In the genomic region with DNA sequence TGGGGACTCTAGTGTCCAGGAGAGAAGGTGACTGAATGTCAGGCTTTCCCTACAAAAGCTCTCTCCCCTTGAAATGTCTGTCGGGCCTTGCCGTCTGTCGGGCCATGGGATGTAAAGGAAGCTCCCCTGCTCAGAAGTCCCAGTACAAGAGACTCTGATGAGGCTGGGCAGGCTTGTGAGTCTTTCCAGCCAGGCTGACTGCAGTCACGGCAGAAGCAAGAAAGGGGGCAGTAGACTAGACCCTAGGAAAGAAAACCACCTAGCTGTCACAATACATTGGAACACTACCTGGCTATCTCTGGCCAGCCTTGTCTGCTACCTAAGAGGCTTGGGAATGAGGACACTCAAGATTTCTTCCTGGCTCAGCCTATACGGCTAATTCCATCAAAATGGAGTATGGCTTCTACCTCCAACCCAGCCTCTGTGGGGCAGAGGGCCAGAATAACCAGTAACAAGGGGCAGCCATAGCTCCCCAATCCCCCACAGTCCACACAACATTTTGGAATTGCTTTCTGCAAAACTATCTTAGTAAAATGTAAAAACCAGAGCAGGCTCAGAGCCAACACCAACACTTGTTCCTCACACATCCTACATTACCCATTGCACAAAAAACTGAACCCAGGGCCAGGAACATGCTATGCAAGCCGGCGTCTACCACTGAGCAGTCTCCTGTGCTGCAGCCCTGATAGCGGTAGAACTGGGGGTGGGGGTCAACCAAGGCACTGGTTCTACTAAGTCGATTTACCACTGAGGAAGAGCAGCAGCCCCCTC, we compare ENCODE assay signal across 26 mouse cellular contexts. TPM values are rescaled to one million over a fixed set of nuclear protein-coding genes. Genes with fewer than 3 reads are reported as not detected.
A peak's percentile ranks its signal among the peaks of the same experiment; 100 is the strongest.
DNase-seq lines count a peak whose midpoint lies in the region.
"Had no signal": no experiment of that assay in that cellular context is flagged by ENCODE, and none has a peak within 500 bp of the region (broad histone marks: within the 10 kb centered on the region; RNA-seq: fewer than 3 reads in every experiment).

No protein-coding gene starts in this region.

- no peaks in the 10 kb centered on the region for H3K27me3 ChIP-seq in heart, embryonic 10.5 days (ENCODE audit: insufficient read depth, poor library complexity, severe bottlenecking)
- no peaks in the 10 kb centered on the region for H3K27me3 ChIP-seq in limb, embryonic 10.5 days (ENCODE audit: low read depth, poor library complexity, severe bottlenecking)
- H3K27me3 ChIP-seq: embryonic facial prominence, embryonic 12.5 days; heart, embryonic 12.5 days; limb, embryonic 12.5 days; neural tube, embryonic 12.5 days had no signal

- H3K4me3 ChIP-seq in heart, embryonic 10.5 days = no peak overlapping the region
- no peak overlapping the region for H3K4me3 ChIP-seq in limb, embryonic 10.5 days
- H3K4me3 ChIP-seq: embryonic facial prominence, embryonic 12.5 days; heart, embryonic 12.5 days; limb, embryonic 12.5 days; megakaryocyte, embryonic 14.5 days; neural tube, embryonic 12.5 days had no signal

- intact Hi-C loops in heart, postnatal 36 days (cut with DNase I) = no loop called here

- DNase-seq in heart, embryonic 10.5 days (ENCODE audit: low spot score) = no peak
- no peak for DNase-seq in heart, postnatal 36 days
- peak; percentile 8 to 17 for DNase-seq in left cerebral cortex, adult 18-20 months (ENCODE audit: low spot score in 2 of 2)
- no peak for DNase-seq in left cerebral cortex, adult 8-10 months (ENCODE audit: low spot score in 2 of 2)
- peak; percentile 27 for DNase-seq in right cerebral cortex, adult 18-20 months
- DNase-seq in right cerebral cortex, postnatal 25 days = no peak
- DNase-seq in limb, embryonic 10.5 days (ENCODE audit: low spot score) = no peak
- DNase-seq in B cell, adult 2 months = no peak
- DNase-seq: adrenal gland, postnatal 10 days; cerebellum, adult 2 months; heart, postnatal 4 days; kidney, adult 9 months; lung, postnatal 14 days; right cerebral cortex, postnatal 4 days; thymus, postnatal 36 days had no signal

- peak overlapping the region; percentile 26 for H3K27ac ChIP-seq in heart, embryonic 10.5 days
- 0 out of 2 replicates have a peak overlapping the region, but pooled peaks have one; percentile 26 for H3K27ac ChIP-seq in limb, embryonic 10.5 days
- H3K27ac ChIP-seq: embryonic facial prominence, embryonic 12.5 days; limb, embryonic 12.5 days; liver, embryonic 14.5 days; neural tube, embryonic 12.5 days had no signal

- peaks cover 71% of the 10 kb centered on the region for H3K4me1 ChIP-seq in heart, embryonic 10.5 days
- peaks cover 90% of the 10 kb centered on the region for H3K4me1 ChIP-seq in limb, embryonic 10.5 days

- no peaks in the 10 kb centered on the region for H3K9me3 ChIP-seq in heart, embryonic 10.5 days
- no peaks in the 10 kb centered on the region for H3K9me3 ChIP-seq in limb, embryonic 10.5 days (replicated peaks)
- H3K9me3 ChIP-seq: embryonic facial prominence, embryonic 12.5 days; heart, embryonic 12.5 days; limb, embryonic 12.5 days; neural tube, embryonic 12.5 days had no signal

- H3K36me3 ChIP-seq in heart, embryonic 10.5 days = no peaks in the 10 kb centered on the region
- H3K36me3 ChIP-seq in limb, embryonic 10.5 days = no peaks in the 10 kb centered on the region
- H3K36me3 ChIP-seq: embryonic facial prominence, embryonic 12.5 days; heart, embryonic 12.5 days; limb, embryonic 12.5 days; neural tube, embryonic 12.5 days had no signal

- WGBS in heart, embryonic 10.5 days = 67% methylated on average over 9 of the region's 9 CpGs
- WGBS in limb, embryonic 10.5 days = 85% methylated on average over 9 of the region's 9 CpGs

RNA-seq across cellular contexts. Expression of a gene that starts 19.4 kb away (rescaled TPM):
- polyA plus RNA-seq in heart, embryonic 10.5 days (2016; fragmentation: Nextera tagmentation; extraction: Ambion mirVana) = 0.38 and 0.97 TPM in 2 replicates
- not detected for total RNA-seq in heart, postnatal 36 days (2021)
- not detected for total RNA-seq in left cerebral cortex, adult 18-20 months (2021)
- total RNA-seq in left cerebral cortex, adult 8-10 months (2022) = not detected
- polyA plus RNA-seq in limb, embryonic 10.5 days (2016; fragmentation: Nextera tagmentation; extraction: Ambion mirVana) = 1.5 and 1.6 TPM in 2 replicates
- total RNA-seq: adrenal gland, postnatal 10 days; common myeloid progenitor, adult 5-6 weeks; gastrocnemius, postnatal 4 days; heart, postnatal 4 days; monocyte, adult 5-6 weeks had no signal
- polyA plus RNA-seq: C2C12; cerebellum, adult 2 months; large intestine, adult 2 months; liver, embryonic 14.5 days had no signal

RNA-seq across cellular contexts. Expression of a gene that starts 29.2 kb away (rescaled TPM):
- 2.4 and 3.1 TPM in 2 replicates for polyA plus RNA-seq in heart, embryonic 10.5 days (2016; fragmentation: Nextera tagmentation; extraction: Ambion mirVana)
- not detected for total RNA-seq in heart, postnatal 36 days (2021)
- total RNA-seq in left cerebral cortex, adult 18-20 months (2021) = under 1 TPM; 0.84 to 0.95 TPM
- under 1 TPM; 0.46 to 0.67 (median 0.59) TPM for total RNA-seq in left cerebral cortex, adult 8-10 months (2022)
- polyA plus RNA-seq in limb, embryonic 10.5 days (2016; fragmentation: Nextera tagmentation; extraction: Ambion mirVana) = 6.2 and 11.5 TPM in 2 replicates
- total RNA-seq: heart, postnatal 4 days; monocyte, adult 5-6 weeks had no signal
- polyA plus RNA-seq: large intestine, adult 2 months had no signal

RNA-seq across cellular contexts. Expression of a gene that starts 30.2 kb away (rescaled TPM):
- polyA plus RNA-seq in heart, embryonic 10.5 days (2016; fragmentation: Nextera tagmentation; extraction: Ambion mirVana) = not detected in 2 replicates
- total RNA-seq in heart, postnatal 36 days (2021) = not detected
- not detected for total RNA-seq in left cerebral cortex, adult 18-20 months (2021)
- total RNA-seq in left cerebral cortex, adult 8-10 months (2022) = not detected
- polyA plus RNA-seq in limb, embryonic 10.5 days (2016; fragmentation: Nextera tagmentation; extraction: Ambion mirVana) = 0.06 TPM in 1 of 2 replicates, not detected in the other
- total RNA-seq: common myeloid progenitor, adult 5-6 weeks; gastrocnemius, postnatal 4 days; heart, postnatal 4 days had no signal
- polyA plus RNA-seq: C2C12; cerebellum, adult 2 months; embryonic facial prominence, embryonic 12.5 days; heart, embryonic 12.5 days; limb, embryonic 12.5 days; liver, embryonic 14.5 days; neural tube, embryonic 12.5 days had no signal

Comparison
In these comparisons a context has a peak if more than half of its experiments do, and no peak if none do; other contexts are left out.
1. DNase-seq: peak in left cerebral cortex, adult 18-20 months (2 of 2) and right cerebral cortex, adult 18-20 months (single experiment); none in heart, embryonic 10.5 days (single experiment), heart, postnatal 36 days (0 of 2), left cerebral cortex, adult 8-10 months (0 of 2), right cerebral cortex, postnatal 25 days (single experiment), limb, embryonic 10.5 days (single experiment) and B cell, adult 2 months (0 of 2).